Mouse (Mus musculus) forebrain, embryonic 16.5 days (tissue): ENCODE measurements around the gene Gm20388. TPM values are rescaled to one million over a fixed set of nuclear protein-coding genes. Genes with fewer than 3 reads are reported as not detected.

ENCODE experiments used
- ATAC-seq: fragments of 200-750 bp; cut with Nextera tagmentation; 2 replicates; pipeline ENCODE4 v1.8.0; 2017; ENCODE audit warnings: mild to moderate bottlenecking, moderate library complexity
- H3K27ac ChIP-seq: fragments of 300-500 bp; sonication (generic); 2 replicates; pipeline ENCODE4 v1.5.1; 2014; ENCODE audit warnings: low read length, control low read depth
- H3K27me3 ChIP-seq: fragments of 300-500 bp; sonication (generic); replicated peaks from 2 replicates; pipeline ENCODE4 v1.6.1; 2014; ENCODE audit warnings: low read length; ENCODE audit not compliant: control insufficient read depth, insufficient read depth
- H3K36me3 ChIP-seq: fragments of 300-500 bp; sonication (generic); 2 replicates; pipeline ENCODE4 v1.6.1; 2014; ENCODE audit not compliant: control insufficient read depth, insufficient read depth
- H3K4me1 ChIP-seq: fragments of 300-500 bp; sonication (generic); replicated peaks from 2 replicates; pipeline ENCODE4 v1.6.1; 2014; ENCODE audit warnings: low read length; ENCODE audit not compliant: control insufficient read depth, insufficient read depth
- H3K4me2 ChIP-seq: fragments of 300-500 bp; sonication (generic); 2 replicates; pipeline ENCODE4 v1.6.1; 2014; ENCODE audit warnings: mild to moderate bottlenecking, low read length, control low read depth
- H3K4me3 ChIP-seq: fragments of 300-500 bp; sonication (generic); replicated peaks from 2 replicates; pipeline ENCODE4 v1.5.1; 2014; ENCODE audit warnings: mild to moderate bottlenecking, low read length, control low read depth
- H3K9ac ChIP-seq: fragments of 300-500 bp; sonication (generic); replicated peaks from 2 replicates; pipeline ENCODE4 v1.6.1; 2014; ENCODE audit warnings: low read depth, low read length, control low read depth
- H3K9me3 ChIP-seq: fragments of 300-500 bp; sonication (generic); 2 replicates; pipeline ENCODE4 v1.6.1; 2016; ENCODE audit warnings: low read length; ENCODE audit not compliant: control insufficient read depth
- WGBS: fragments of 180-500 bp; shearing (Covaris S2); extraction: QIAGEN DNeasy Blood & Tissue Kit; methylation state at CpG from one replicate; pipeline ENCODE4 v1.1.7; 2014; 5-methylcytosine and 5-hydroxymethylcytosine counted together
- polyA plus RNA-seq: library from polyadenylated mRNA; unstranded; fragments of >200 nt; fragmentation: Nextera tagmentation; extraction: Ambion mirVana; gene quantifications from 2 replicates; pipeline ENCODE4 v1.2.1, GENCODE M21; 2015

Gm20388 gene
- polyA plus RNA-seq, 1 experiment from 2014 or later, result 4.7 TPM

DNA sequence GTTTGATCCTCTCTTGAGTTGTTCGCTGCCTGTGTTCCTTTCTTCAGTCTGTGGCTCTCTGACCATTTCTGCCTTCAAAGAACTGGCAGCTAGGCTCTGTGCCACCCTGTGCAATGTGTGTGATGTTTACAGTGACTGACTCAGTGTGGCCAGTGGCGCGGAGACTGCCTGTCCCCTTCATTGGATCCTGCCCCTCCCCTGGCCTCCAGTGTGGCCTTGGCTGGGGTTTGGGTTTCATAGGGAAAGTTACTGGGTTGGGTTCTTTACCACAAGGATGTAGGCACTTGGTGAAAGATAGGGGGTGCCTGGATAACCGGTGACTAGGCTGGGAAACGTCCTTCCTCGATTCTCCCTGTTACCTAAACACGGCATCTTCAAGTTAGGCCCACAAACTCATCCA, 3774.2 kb downstream of the Gm20388 start:
- ATAC-seq, result no peak
- no peak overlapping the region for H3K4me3 ChIP-seq
- 90% methylated on average over 7 of the region's 7 CpGs for WGBS
- H3K4me2 ChIP-seq, result no peak overlapping the region
- no peaks in the 10 kb centered on the region for H3K27me3 ChIP-seq
- H3K27ac ChIP-seq, result no peak overlapping the region
- H3K9ac ChIP-seq, result no peak overlapping the region
- H3K36me3 ChIP-seq, result no peaks in the 10 kb centered on the region
- no peaks in the 10 kb centered on the region for H3K9me3 ChIP-seq
- H3K4me1 ChIP-seq, result peaks cover 2% of the 10 kb centered on the region

- H3K4me2 ChIP-seq, result no peak overlapping the region
- peaks cover 2% of the 10 kb centered on the region for H3K4me1 ChIP-seq
- no peak overlapping the region for H3K27ac ChIP-seq
- no peaks in the 10 kb centered on the region for H3K36me3 ChIP-seq
- WGBS, result 83% methylated on average over 4 of the region's 4 CpGs
- H3K9me3 ChIP-seq, result no peaks in the 10 kb centered on the region
- H3K4me3 ChIP-seq, result no peak overlapping the region
- no peak overlapping the region for H3K9ac ChIP-seq
- no peak for ATAC-seq
- no peaks in the 10 kb centered on the region for H3K27me3 ChIP-seq
These were observed 3774.8 kb downstream of the Gm20388 start for GRCm38 (mm10) chr8:123685477-123685876.

GRCm38 (mm10) chr8:123687826-123688225, 3777.2 kb downstream of the Gm20388 start:
- 64% methylated on average over 4 of the region's 4 CpGs for WGBS
- no peak overlapping the region for H3K4me2 ChIP-seq

GRCm38 (mm10) chr8:123692165-123692962, 3781.7 kb downstream of the Gm20388 start:
- no peaks in the 10 kb centered on the region for H3K27me3 ChIP-seq
- no peaks in the 10 kb centered on the region for H3K36me3 ChIP-seq
- no peak overlapping the region for H3K4me3 ChIP-seq
- no peak overlapping the region for H3K27ac ChIP-seq
- no peak overlapping the region for H3K9ac ChIP-seq
- no peak for ATAC-seq
- WGBS, result 88% methylated on average over 10 of the region's 10 CpGs
- H3K4me2 ChIP-seq, result no peak overlapping the region
- no peaks in the 10 kb centered on the region for H3K9me3 ChIP-seq
- H3K4me1 ChIP-seq, result no peaks in the 10 kb centered on the region

More at GRCm38 (mm10) chr8:123687826-123688225, 3777.2 kb downstream of the Gm20388 start:
- ATAC-seq, result no peak
- Histone ChIP-seq H3K27ac (no peak overlapping the region), H3K36me3 (no peaks in the 10 kb centered on the region), H3K4me1 (no peaks in the 10 kb centered on the region), H3K9ac (no peak overlapping the region), H3K27me3 (no peaks in the 10 kb centered on the region), H3K4me3 (no peak overlapping the region), H3K9me3 (no peaks in the 10 kb centered on the region)

DNA sequence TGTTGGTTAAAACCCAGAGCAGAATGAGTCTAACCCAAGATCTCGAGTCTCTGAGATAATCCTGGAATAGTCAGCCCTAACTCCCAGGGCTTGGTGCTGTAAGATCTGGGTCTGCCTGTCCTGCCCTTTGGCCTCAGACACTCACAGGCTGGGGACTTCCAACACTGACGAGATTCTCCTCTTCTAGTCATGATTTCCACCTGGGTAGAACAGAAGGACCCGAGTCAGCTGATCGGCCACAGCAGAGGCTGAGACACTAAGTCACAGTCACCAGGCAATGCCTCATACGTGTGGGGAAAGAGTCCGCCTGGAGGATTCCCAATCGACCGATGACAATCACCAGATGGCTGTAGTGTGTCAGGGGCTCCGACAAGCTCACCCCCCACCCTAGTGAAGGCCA, 3785.5 kb downstream of the Gm20388 start:
- H3K9me3 ChIP-seq, result no peaks in the 10 kb centered on the region

GRCm38 (mm10) chr8:123697329-123697728, 3786.7 kb downstream of the Gm20388 start:
- Histone ChIP-seq H3K27me3 (no peaks in the 10 kb centered on the region), H3K9me3 (no peaks in the 10 kb centered on the region), H3K9ac (no peak overlapping the region), H3K4me1 (no peaks in the 10 kb centered on the region; the same call in 1 of the 2 replicates), H3K4me3 (no peak overlapping the region), H3K27ac (no peak overlapping the region), H3K4me2 (no peak overlapping the region), H3K36me3 (no peaks in the 10 kb centered on the region)
- WGBS, result 57% methylated on average over 5 of the region's 5 CpGs
- ATAC-seq, result no peak

More for the DNA sequence above, 3785.5 kb downstream of the Gm20388 start:
- no peaks in the 10 kb centered on the region for H3K27me3 ChIP-seq
- no peaks in the 10 kb centered on the region for H3K4me1 ChIP-seq
- no peak for ATAC-seq
- H3K4me3 ChIP-seq, result no peak overlapping the region
- no peak overlapping the region for H3K4me2 ChIP-seq
- WGBS, result 77% methylated on average over 9 of the region's 9 CpGs
- H3K9ac ChIP-seq, result no peak overlapping the region
- H3K27ac ChIP-seq, result no peak overlapping the region
- H3K36me3 ChIP-seq, result no peaks in the 10 kb centered on the region

- WGBS, result 77% methylated on average over 12 of the region's 12 CpGs
These were observed 3789.9 kb downstream of the Gm20388 start for GRCm38 (mm10) chr8:123700399-123701070.

DNA sequence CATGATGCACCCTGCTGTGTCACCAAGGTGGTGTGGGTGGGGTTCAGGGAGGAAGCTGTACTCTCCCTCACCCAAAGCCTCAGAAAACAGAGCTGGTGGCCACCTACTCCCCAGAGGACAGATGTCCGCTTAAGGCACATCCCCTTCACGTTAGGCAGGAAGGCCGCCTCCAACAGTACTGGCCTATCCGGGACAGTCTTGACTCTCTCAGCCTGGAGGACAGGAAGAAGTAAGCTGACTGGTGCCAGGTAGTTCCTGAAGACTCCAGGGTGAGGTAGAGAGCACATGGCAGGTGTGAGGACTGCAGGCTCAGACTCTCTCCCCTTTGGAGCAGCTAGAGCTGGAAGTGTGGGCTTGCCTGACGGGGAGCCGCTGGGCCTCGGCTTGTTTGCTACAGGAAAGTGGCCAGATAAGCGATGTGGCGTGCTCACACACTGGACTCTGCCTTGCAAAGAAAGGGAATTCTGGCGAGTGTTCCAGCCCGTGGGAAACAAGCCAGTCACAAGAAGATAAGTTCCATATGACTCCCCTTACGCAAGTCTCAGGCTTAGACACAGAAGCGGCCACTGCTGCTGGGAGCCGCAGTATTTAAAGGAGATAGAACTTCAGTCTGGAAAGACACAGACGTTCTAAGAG, 3791.4 kb downstream of the Gm20388 start:
- no peaks in the 10 kb centered on the region for H3K9me3 ChIP-seq
- no peaks in the 10 kb centered on the region; the same call in 1 of the 2 replicates for H3K4me1 ChIP-seq
- no peak for ATAC-seq
- H3K27ac ChIP-seq, result no peak overlapping the region
- no peak overlapping the region for H3K4me3 ChIP-seq
- H3K36me3 ChIP-seq, result no peaks in the 10 kb centered on the region
- H3K9ac ChIP-seq, result no peak overlapping the region
- WGBS, result 65% methylated on average over 15 of the region's 15 CpGs
- no peaks in the 10 kb centered on the region for H3K27me3 ChIP-seq
- no peak overlapping the region for H3K4me2 ChIP-seq

More at GRCm38 (mm10) chr8:123700399-123701070, 3789.9 kb downstream of the Gm20388 start:
- Histone ChIP-seq H3K9me3 (no peaks in the 10 kb centered on the region), H3K4me2 (no peak overlapping the region), H3K27ac (no peak overlapping the region), H3K36me3 (no peaks in the 10 kb centered on the region), H3K27me3 (no peaks in the 10 kb centered on the region), H3K9ac (no peak overlapping the region), H3K4me1 (no peaks in the 10 kb centered on the region; the same call in 1 of the 2 replicates), H3K4me3 (no peak overlapping the region)
- no peak for ATAC-seq

DNA sequence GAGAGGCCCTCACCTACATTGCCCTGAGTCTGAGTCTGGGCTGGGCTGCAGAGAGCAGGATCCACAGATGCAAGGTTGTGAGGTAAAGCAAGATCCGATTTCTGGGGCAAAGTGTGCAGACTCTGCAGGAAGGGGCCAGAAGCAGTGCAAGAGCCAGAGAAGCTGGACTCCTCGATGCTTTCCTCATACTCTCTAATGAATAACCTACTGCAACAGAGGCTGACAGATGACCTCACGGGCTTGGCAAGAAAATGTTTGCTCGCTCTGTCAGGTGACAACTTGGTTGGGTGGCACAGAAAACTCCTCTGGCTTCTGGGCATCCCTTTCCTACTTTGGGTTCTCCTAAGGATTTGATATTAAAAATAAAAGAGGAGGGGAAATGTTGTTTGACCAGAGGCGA, 3794.7 kb downstream of the Gm20388 start:
- no peak overlapping the region for H3K9ac ChIP-seq
- no peak for ATAC-seq
- 69% methylated on average over 5 of the region's 5 CpGs for WGBS
- H3K9me3 ChIP-seq, result no peaks in the 10 kb centered on the region
- no peaks in the 10 kb centered on the region for H3K27me3 ChIP-seq
- no peaks in the 10 kb centered on the region for H3K36me3 ChIP-seq
- H3K27ac ChIP-seq, result no peak overlapping the region
- H3K4me1 ChIP-seq, result no peaks in the 10 kb centered on the region; the same call in 1 of the 2 replicates
- H3K4me2 ChIP-seq, result no peak overlapping the region
- H3K4me3 ChIP-seq, result no peak overlapping the region
